Mouse (Mus musculus) fat pad, adult 2 months (tissue): Measurements from ENCODE around the gene Wtap.
A peak's percentile ranks its signal among the peaks of the same experiment; 100 is the strongest.
"Not testable (repeated sequence)": the region's sequence is repeated elsewhere in the genome, so short reads cannot be mapped to it uniquely, and the experiment has no call there.

Source experiments
- DNase-seq: peaks from one replicate; pipeline ENCODE4 v3.0.0-alpha.2; 2011; ENCODE audit warnings: low read depth, low spot score; ENCODE audit errors: extremely low read depth

The Wtap gene

DNA sequence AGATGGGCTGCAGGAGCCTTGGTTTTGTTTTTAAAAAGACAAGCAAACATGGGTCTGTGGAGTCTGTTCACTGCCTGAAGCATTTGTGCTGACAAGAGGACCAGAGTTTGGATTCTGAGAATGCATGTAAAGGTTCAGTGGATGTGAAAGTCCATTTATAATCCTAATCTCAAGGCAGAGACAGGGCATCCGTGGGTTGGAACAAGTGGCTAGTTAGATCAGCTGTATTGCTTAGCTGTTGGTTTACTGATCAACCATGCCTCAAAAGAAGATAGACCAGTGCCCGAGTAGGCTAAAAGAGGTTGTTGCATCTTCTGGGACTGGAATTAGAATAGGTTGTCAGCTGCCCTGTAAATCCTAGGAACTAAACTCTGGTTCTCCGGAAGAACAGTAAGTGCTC, 30.5 kb downstream of the Wtap start:
- DNase-seq = no peak

DNA sequence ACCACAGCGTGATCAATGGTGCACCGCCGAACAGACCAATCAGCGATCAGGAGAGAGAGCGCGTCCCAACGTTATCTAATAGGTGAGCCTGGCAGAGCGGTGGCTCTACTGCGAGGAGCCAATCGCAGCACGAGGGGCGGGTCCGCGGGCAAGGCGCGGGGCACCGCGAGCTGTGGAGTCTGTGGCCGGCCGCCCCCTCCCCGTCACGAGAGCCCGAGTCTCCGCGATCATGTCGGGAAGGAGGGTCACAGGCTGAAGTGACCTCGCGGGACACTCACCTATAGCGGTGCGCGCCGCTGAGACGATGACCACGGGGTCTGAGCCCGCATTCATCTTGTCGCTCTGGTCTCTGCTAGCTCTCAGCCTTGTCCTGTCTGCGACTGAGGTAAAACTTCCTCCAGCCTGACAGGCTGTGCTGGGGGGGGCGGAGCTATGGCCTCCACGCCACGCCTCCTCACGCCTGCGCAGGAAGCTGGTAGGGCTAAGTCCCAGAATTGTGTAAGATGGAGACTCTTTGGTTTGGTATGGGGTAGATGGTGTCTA, 33.6 kb downstream of the Wtap start, which contains the start of gene Acat2:
Gene Acat2, minus strand, starts transcription at position 417 of the 543 bp plus-strand sequence.
- DNase-seq = no peak

DNA sequence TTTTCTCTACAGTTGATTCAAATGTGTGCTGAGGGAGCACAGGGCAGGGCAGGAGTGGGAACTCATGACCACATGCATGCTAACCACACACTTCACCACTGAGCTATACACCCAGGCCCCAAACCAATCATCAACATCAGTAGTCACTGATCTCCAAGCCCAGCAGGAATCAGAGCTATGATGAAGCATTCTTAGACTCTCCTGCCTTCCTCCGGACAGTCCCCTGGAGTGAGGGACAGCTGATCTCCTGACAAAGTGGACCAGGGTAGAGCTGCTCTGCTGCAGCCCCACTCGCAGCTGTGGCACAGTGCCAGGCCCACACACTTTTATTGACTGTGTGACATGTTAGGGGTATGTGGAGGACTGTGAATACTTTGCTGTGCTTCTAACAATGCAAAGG, 34.6 kb downstream of the Wtap start:
- not testable (repeated sequence) for DNase-seq

DNA sequence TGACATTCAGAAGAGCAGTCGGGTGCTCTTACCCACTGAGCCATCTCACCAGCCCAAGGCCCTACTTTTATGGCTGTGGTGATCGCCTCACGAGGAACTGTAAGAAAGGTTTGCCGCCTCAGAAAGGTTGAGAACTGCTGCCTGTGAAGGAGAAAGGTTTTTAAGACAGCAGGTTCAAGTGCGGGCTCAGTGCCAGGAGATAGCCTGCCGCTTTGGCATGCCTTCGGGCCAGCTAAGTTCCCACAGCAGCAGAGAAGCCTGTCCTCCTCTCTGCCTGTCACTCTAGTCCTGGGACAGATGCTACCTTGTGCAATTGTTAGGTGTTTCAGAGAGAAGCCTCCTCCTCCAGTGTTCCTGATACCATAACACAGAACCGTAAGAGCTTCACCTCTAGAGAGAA, 37.3 kb downstream of the Wtap start:
- DNase-seq = no peak

DNA sequence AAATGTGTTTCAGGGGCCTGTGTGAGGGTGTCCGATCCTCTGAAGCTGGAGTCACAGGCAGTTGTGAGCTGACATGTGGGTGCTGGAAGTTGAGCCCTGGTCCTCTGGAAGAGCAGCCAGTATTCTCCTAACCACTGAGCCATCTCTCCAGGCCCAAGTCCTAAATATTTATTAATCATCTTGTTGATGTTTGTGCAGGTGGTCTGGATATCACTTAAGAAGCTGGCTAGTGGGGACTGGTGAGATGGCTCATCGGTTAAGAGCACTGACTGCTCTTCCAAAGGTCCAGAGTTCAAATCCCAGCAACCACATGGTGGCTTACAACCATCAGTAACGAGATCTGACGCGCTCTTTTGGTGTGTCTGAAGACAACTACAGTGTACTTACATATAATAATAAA, 44.3 kb downstream of the Wtap start:
- DNase-seq = no peak

DNA sequence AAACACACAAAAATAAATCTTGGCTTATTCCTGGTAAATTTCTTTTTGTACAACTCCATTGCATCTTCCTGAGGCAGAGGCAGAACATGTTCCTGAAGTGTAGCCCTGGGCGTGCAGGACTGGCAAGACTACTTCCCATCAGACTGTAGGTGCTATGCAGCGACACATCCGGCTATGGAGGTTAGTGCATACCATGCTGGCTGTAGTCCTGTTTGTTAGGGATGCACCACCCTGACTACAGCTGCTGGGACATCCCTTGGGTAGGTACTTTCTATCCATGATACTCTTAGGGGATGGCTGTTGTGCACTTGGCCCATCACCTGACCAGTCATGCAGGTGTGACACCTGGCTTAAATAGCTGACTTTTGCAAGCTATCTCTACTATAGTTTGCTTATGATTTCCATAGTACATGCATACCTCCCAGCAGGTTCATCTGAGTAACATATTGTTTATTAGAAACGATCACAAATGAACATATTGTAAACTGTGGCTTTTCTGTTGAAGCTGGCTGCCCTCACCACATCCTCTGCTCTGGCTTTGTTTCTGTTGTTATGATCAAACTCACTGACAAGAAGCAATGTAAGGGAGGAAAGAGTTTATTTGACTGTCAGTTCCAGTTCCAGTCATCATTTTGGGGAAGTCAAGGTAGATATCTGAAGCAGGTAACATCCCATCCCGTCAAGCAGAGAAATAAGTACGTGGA, 51.4 kb downstream of the Wtap start:
- no peak for DNase-seq

DNA sequence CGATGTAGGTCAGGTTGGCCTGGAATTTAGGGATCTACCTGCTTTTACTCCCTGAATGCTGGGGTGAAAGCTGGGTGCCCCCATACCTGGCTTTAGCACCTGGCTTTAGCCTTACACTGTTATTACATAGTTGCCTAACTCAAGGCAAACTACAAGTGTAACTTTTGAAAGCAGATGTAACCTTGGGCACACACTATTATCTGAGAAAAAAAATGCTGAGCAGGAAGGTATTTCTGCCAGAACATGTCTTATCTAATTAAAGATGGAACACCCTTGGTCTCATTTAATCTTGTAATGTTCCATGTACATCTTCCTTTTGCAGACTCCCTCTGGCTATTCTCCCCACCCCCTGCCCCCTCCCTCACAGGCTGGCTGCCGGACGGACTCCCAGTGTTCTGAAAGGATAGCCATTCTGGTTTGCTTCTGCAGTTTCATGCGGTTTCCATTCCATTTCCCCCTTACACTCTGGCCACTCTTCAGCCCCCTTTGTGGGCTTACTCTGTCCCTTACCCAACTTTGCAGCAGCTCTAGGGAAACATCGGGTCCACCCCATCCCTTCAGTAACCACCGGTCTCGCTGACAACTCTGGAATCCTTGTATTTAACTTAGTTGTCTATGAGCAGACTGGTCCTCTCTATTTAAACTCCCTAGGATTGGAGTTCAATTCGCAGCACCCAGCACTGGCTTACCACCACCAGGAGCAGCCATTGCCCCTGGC, 52.3 kb downstream of the Wtap start:
- DNase-seq = no peak

DNA sequence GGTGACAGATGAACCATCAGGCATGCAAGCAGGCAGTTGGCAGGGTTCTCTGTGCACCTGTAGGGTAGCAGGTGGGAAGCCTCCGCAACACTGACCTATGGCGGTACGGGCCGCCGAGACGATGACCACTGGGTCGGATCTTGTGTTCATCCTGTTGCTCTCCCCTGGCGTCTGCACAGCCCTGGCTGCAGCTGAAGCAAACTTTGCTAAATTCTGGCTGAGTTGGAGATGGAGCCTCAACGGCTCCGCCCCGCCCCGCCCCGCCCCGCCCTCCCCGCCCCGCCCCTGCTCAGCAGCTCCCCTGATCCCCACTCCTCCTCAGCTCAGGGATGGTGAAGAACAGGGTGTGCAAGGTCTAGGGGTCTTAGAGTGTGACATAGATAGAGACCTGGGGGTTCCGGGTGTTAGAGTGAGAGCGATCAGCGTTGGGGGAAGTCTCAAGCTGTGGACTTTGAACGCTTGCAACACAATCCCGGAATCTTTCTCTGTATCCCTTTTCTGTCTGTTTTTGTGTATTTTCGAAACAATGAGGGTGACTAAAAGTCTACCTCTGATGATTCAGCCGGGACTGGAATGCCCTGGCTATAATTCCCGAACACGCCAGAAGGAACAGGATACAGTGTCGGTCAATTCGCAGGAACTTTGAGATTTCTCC, 53.7 kb downstream of the Wtap start, which contains the start of gene Acat3:
Gene Acat3, minus strand, starts transcription at position 450 of the 655 bp plus-strand sequence.
- no peak for DNase-seq

DNA sequence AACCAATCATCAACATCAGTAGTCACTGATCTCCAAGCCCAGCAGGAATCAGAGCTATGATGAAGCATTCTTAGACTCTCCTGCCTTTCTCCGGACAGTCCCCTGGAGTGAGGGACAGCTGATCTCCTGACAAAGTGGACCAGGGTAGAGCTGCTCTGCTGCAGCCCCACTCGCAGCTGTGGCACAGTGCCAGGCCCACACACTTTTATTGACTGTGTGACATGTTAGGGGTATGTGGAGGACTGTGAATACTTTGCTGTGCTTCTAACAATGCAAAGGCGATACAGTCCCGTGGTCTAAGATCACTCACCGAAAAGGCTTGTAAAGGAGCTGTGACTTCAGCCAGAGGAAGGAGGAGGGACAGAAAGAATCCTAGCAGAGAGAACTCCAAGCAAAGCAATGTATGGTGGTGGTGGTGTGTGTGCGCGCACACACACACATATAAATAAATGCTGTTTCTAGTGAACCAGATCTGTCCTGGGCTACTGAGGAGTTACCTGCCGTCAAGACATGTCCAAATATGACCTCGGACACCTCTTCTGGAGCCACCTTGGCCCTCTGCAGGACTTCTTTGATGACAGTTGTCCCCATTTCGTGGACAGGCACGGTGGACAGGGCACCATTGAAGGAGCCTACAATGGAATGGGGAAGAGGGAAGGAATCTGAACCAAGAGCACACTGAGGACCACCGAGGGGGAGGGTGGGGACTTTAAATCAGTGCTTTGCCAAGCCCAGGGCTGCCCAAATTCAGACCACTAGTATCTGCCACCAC, 54.4 kb downstream of the Wtap start:
- not testable (repeated sequence) for DNase-seq

DNA sequence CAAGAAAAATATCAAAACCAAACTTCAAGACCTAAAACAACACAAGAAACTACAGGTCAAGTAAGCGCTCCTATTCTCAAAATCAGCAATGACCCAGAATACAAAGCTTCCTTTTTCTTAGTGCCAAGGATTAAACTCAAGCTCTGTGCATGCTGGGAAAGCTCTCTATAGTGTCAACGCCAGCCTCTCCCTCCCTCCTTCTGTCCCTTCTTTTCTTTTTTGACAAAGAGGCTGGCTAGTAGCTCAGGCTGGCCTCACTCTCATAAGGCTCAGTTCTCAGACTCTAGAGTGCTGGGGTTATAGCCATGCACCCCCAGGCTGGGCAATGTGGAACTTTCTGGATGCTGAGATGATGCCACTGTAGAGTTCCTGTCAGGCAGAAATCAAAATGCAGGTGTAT, 55.9 kb downstream of the Wtap start:
- DNase-seq = no peak

DNA sequence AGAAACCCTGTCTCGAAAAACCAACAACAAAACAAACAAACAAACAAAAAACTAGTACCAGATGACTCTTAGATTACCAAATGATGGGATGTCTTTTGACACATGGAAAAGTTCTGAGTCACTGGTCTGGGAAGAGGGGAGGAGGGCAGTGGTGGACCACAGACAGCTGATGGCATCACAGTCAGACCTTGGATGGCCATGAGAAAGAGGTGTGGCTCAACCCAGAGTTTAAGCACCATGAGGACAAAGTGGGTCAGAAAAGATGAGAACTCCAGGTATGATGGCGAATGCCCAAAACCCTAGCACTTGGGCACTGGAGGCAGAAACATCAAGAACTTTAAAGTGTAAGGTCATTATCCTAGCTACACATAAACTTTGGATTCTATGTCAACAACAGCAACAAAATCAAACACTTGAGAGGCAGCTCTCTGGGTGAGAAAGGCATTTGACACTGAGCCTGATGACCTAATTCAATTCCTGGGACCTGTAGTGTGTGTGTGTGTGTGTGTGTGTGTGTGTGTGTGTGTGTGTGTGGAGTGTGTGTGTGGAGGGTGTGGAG, 56.5 kb downstream of the Wtap start:
- DNase-seq = no peak

DNA sequence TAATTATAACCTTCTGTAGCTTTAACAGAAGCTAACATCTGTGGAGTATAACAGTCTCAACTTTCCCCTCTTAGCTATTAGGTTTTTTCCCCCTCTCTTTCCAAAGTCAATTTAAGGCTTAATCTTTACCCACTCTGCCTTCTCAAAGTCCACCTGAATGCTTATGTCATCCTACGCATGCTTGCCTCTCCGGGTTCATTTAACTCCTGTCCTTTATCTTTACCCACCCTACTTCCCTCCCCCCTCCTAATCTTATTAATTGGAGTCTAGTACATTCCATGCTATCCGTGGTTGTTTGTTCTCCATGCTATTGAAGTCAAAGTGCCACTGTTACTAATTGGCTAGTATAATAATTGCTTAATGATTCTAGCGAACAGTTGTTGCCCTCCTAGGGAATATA, 58.2 kb downstream of the Wtap start:
- no peak for DNase-seq

DNA sequence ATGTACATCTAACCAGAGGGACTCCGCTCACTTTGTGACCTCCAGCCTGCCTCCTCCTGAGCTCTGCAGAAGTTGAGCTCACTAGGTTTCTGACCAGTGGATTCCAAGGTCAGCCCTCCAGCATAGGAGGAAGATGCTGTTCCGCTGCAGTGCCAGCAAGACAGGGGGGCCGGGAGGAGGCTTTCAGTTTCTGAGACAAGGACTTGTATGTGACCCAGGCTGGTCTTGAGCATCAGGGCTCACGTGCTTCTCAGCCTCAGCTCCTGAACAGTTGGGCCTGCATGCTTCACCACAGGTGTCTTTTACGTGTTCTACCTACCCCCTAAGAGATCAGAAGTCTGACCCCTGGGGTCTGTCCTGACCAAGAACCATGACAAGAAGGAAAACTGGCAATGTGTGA, 62.4 kb downstream of the Wtap start:
- not testable (repeated sequence) for DNase-seq

DNA sequence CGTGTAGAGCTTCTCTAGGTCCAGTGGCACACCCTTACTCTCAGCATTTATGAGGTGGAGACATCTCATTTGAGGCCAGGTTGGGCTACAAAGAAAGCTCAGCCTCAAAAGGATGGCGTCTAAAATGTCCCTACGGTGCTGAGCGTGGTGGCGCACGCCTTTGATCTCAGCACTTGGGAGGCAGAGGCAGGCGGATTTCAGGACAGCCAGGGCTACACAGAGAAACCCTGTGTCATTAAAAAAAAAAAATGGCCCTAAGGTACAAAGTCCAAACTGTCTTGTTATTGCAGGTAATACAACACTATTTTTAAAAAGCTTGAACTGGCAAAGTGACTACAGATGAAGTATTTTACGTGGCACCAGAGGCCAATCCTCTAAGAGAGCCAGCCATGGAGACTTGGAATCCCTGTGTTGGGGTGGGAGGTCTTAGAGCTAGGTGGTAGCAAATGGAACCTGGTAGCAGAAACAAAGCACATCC, 68.2 kb downstream of the Wtap start:
- DNase-seq = no peak

DNA sequence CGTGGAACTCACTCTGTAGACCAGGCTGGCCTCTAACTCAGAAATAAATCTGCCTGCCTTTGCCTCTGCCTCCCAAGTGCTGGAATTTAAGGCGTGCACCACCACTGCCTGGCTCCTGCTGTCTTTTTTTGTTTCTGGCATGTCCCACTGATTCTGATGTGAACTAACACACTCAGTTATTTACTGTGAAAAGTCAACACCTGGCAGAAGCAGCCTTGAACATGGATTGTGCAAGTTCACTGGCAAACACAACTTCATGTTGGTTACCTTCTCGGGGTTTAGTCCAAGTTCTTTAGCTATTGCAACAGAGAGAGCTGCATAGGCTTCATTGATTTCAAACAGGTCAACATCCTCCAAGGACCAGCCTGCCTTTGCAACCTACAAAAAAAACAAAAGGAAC, 69.0 kb downstream of the Wtap start:
- DNase-seq = peak; percentile 69

DNA sequence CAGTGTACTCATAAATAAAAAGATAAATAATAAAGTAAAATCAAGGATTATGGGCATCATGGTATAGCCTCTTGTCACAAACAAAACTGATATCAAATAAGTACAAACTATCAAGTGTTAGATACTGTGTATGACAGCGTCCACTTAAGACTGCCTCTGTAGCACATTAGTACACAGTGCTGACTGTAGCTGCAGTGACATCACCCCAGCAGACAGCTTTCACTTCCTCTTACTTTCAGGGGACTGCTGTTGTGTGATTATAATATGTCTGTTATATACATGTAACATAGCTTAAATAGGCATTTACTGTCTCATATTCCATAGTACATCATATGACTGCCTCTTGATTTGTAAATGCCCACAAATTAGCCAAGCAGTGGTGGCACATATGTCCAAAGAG, 72.9 kb downstream of the Wtap start:
- DNase-seq = no peak
